Mouse (Mus musculus): Measurements from ENCODE around the gene Cdc25a.

Gene Cdc25a

DNA sequence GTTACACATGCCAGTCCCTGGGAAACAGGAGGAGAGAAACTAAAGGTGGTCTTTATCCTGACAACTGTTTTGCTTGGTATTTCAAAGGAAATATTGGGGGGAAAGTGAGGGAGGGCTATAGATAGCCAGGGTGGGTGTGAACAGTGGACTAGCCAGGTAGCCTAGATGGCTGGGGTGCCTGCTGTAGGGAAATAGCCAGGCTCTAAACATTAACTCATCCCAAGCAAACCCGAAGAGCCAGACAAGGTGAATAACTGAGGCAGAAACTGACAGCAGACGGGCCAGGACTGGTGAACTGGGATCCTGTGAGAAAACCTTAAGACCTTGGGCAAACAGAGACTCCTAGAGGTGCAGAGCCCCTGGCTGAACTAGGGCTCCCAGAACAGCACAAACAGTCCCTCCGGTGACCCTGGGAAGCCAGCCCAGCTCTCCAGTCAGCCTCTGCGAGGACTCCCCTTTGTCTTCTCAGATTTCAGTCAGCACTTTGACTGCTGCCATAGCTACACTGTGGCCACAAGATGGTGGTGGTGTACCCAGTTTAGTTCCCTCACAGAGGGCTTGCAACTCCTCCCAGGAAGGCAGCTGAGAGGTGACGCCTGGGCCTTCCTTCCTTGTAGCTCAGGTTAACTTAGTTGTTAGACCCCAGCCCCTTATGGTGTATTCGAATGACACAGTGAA is 19.2 kb downstream of the Cdc25a start:
- DNase-seq, result peak; percentile 56

DNA sequence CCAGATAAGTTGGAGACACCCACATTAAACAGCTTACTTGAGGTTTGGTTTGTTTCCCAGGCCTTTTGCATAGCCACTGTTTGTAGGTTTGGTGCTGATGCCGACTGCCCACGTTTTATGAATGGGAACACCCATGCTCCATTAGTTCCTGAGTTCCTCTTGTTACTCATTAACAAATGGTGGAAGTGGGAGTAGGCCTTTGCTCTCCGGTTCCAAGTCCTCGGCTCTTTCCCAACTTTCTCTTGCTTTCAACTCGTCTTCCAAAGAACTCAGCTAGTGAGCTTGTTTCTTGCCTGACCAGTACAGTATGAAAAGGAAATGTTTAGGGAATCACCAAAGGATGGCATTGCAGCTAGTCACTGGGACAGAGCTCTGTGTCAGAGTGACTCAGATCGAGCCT is 20.2 kb downstream of the Cdc25a start:
- DNase-seq, result no peak

DNA sequence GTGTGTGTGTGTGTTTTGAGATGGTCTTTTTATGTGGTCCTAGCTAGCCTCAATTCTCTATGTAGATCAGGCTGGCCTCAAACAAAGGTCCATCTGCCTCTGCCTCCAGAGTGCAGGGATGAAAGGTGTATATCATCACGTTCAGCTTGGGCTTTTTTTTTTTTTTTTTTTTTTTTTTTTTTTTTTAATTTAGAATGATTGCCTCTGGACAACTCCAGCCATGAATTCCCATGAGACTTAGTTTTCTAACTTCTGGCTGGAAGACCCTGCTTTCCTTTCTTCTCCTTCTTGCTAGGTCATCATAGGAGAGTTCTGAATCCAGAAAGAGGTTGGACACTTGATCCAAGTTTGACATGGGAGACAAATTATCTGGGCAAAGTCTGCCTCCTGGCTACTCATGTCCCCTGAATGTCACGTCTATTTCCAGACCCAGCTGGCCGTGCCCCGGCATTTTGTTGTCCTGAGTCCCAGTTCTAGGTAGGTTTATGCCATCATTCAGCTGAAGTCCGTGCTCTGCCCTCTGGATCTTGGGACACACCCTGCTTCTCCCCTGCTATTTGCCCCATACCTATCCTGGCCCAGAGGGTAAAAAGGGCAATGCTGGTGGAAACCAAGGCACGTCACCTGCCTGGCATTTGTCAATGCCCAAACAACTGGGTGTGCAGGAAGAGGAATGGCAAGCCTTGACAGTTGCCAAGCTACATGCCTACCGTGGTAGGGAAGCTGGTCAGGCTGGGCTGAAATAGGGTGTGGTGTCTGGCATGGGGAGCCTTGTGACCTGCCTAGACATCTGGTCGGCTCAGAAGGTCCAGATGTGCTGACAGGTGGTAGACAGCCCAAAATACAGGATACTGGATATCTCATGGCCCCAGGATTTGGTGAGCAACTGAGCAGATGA is 21.1 kb downstream of the Cdc25a start:
- DNase-seq, result no peak

DNA sequence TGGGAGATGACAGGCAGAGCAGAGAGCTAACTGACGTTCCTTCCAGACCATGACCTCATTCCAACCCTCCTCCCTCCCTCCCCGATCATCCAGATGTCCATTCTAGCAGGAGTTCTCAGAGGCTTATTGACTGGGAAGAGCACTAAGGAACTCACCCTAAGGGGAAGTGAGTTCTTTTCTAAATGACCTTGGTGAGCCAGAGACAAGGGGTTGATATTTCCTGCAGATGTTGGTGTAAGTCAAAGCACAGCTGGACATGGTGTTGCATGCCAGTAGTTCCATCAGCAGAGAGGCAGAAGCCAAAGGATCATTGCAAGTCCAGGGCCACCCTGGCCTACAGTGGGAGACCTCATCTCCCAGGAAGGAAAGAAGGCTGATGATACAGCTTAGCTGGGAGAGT is 22.6 kb downstream of the Cdc25a start:
- DNase-seq, result no peak

DNA sequence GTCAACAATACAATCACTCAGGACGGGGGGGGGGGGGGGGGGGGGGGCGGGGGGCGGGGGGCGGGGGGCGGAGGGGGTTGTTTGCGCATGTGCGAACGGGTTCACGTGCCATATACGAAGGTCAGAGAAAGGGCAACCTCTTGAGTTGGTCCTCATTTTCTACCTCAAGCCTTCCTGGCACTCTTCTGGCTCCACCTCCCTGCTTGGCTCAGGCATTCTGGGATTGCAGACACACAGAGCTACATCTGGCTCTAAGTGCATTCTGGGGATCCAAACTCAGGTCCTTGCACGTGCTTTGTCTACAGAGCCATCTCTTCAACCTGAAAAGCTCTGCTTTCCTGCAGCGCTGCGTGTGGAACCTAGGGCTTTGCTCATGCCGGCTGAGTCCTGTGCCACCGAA is 24.0 kb downstream of the Cdc25a start:
- no peak for DNase-seq

DNA sequence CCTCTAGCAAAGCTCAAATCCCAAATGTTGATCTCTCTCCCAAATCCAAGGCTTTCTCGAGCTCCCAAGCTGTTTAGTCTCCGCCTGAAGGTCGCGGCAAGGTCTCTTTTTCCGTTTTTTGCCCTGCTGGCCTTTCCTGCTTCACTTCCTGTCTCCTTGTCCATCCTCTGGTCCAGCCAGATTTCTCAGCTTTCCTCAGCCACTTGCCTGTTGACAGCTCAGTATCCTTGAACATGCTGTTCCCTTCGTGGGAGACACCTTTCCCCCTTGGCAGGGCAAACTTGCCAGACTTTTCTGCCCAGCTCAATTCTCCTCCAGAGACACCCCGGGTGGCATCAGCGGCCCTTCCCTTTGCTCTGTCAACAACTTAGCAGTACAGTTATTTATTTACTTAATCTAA is 24.4 kb downstream of the Cdc25a start:
- no peak for DNase-seq

DNA sequence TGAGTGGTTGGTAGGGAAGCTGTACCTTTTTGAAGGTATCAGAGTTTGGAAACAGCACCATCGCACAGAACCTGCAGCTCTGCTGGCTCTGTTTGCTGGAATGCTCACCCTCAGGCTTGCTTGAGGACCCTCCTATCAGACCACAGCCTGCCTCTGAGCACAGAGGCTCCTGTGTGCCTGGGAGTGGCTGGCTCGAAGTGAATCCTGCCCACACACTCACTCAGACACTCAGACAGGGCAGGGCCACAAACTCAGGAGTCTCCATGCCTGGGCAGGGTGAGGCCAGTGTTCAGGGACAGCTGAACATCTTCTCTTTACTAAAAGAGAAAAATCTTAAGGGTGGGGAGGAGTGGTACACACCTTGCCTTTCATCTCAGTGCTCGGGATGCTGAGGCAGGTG is 25.2 kb downstream of the Cdc25a start:
- no peak for DNase-seq

DNA sequence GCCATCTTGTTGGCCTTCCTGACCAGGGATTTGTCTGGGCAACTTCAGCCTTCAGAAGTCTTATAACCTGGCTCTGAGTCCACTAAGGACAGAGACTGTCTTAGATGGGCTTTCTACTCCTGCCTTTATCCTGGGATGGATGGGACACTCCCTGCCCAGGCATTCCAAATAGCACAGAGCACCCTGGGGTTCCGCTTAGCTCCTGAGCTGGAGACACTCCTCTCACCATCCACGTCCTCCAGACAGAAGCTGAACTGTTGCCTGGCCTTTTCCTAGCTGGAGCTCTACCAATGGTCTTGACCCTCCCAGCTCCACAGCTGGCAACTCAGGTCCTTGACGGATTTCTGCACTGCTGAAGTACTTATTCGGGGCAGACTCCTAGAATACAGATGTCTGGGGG is 26.9 kb downstream of the Cdc25a start:
- DNase-seq, result no peak

DNA sequence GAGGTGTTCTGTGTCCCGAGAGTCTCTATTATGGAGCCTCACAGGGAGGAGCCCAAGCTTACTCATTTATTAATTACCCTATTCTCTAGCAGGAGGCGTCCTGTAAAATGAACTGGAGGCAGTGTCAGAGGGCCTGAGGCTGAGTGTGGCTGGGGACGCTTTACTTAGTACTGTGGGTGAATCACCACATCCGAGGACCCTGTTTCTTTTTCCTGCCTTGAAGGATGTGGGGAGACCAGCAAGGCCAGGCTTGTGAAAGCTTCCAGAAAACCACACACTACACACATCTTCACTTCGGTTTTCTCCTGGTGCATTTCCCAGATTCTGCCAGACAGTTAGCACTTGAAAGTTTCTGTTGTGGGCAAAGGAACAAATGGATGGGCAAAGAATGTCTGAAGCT is 27.4 kb downstream of the Cdc25a start:
- no peak for DNase-seq

DNA sequence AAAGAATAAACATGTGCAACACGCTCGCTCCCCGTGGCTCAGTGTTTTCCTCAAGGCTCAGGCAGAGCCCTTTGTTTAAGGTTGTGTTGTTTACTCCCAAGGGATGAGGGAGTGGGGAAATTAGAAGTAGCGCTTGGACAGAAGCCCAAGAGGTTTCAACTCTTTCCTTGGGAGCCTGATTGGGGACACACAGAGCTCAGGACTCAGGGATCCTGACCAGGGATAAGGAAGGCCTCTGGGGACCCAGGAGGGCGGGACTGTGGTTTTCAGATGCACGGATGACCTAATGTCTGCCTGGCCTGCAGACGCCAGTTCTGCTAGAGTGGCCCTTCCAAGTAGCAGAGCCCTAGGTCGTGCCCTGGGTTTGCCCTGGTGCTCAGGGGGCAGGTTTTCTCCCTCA is 31.9 kb downstream of the Cdc25a start:
- no peak for DNase-seq

DNA sequence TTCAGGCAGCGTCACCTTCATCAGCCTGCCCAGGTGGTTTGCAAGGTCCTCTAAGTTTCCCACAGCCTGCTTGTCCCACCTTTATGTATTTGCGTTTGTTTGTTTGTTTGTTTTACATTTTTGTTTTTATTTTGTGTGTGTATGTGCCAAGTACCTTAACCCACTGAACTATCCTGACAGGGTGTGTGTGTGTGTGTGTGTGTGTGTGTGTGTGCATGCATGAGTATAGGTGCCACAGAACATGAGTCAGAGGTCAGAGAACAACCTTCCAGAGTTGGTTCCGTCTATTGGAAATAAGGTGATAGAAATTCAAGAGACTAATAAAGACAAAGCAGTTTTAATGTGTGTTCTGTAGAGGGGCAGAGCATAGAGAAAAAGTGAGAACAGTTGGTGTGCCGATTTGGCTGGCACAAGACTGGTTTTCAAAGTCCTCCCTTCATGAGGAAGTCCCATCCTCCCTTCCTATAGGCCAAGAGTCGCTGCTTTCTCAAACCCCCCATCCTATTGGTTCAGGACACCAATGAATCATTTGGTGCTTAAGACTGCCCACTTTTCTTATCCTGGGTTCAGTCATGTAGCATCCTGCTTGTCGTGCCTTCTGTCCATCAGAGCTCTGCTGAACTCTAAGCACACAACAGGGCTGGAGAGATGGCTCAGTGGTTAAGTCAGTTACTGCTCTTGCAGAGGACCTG is 32.5 kb downstream of the Cdc25a start:
- DNase-seq, result no peak

DNA sequence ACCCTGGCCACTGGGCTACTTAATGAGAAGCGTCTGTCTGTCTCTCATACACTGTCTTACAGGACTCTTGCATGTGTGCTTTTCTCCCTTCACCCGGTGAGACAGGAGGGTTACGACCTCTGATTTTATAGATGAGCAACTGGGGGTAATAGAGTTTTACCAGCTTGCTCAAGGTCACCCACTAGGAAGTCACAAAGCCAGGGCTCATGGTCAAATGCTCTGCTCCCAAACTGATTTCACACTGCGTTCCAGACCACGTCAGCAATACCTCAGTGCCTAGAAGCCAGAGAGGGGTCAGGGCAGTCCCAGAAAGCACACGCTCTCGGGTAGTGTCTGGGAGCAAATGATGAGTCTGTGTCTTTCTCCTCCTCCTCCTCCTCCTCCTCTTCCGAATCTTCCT is 33.7 kb downstream of the Cdc25a start:
- DNase-seq, result no peak

DNA sequence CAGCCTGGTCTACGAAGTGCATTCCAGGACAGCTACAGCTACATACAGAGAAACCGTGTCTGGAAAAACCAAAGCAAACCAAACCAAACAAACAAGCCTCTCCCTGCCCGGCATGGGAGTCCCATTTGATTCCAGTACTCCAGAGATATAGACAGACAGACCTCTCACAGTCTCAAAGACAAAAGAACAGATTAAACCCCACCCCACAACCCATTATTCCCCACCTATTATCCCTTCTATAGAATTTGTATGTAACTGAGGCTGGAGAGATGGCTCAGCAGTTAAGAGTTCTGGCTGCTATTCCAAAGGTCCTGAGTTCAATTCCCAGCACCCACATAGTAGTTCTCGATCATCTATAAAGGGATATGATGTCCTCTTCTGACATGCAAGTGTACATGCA is 34.5 kb downstream of the Cdc25a start:
- no peak for DNase-seq

DNA sequence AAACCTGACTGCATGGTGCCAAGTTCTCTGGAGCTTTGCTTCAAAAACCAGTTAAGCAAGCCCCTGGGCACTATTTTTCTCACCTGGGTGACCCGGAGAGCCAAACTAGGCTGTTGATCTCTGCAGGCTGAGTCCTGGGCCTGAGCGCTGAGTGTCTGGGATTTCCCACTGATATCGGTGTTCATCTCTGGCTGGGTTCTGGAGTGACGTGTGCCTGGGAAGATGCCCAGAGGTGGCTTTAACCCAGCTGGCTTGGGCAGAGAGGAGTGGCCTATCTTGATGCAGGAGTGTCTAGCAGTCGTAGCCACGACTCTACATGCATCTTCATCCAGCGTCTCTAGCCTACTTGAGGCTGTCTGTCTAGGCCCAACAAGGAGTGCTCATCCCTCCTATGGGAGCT is 36.4 kb downstream of the Cdc25a start:
- no peak for DNase-seq

DNA sequence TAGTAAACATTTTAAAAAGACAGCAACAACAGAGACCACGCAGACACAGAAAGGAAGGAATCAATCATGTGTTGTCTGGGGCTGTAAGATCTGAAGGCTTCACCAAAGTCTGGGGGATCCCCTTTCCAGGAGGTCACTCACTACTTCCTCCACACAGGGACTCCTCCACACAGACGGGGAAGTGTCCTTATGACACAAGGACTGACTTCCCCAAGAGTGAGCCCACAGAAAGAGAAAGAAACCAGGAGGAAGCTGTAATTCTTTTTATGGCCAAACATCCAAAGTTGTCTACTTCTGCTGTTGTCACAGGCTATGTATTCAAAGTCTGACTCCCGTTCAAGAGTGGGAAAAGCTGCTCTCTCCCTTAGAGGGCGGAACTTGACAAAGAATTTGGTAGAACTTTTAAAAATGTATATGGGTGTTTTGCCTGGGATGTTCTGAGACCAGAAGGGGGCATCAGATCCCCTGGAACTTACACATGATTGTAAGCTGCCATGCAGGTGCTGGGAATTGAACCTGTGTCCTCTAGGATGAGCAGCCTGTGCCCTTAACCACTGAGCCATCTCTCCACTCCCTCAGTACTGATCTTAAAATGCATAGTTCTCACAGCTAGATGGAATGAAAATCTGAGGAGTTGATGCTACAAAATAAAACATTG is 39.0 kb downstream of the Cdc25a start:
- DNase-seq, result no peak

DNA sequence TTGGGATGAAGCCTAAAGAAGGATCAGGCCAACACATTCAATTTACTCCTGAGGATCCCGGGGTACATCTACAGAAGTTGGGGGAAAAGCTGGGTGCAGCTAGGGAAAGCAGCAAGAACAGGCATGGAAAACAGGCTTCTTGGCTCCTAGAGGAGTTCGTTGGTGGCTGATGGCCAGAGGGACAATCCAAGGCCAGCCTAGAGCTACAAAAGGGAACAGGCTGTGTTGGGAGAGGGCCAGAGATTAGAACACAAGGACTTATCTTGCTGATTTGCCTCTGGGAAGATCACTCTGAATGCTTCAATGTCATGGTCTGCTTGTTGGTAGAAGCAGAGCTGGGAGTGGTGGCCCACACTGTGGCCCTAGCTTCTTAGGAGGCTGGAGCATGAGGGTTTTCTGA is 42.6 kb downstream of the Cdc25a start:
- no peak for DNase-seq

DNA sequence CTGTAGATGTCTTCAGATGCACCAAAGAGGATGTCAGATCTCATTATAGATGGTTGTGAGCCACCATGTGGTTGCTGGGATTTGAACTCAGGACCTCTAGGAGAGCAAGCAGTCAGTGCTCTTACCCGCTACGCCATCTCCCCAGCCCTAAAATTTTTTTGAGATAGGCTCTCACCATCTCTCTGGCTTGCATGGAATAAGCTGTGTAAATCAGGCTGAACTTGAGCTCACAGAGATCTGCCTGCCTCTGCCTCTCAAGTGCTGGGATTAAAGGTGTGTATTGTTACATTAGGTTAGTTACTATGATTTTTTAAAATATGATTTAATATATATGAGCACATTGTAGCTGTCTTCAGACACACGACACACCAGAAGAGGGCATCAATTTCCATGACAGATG is 53.8 kb downstream of the Cdc25a start:
- no peak for DNase-seq

DNA sequence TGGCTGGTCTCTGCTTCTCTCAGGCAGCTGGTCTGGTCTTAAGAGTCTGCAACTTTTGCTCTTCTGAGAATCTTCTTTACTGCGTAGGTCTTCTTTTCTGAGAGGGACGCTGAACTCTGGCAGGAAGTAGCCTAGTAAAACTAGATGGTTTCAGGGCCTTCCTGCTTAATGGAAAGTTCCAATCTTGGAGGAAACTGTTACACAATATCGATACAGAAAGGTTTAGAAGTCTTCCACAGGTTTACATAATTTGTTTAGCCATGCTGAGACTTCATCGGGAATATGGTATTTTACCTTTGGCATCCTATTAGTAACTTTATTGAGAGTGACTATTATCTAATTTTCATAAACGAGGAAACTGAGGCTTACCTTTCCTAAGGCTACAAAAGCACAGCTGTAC is 54.7 kb downstream of the Cdc25a start:
- no peak for DNase-seq

DNA sequence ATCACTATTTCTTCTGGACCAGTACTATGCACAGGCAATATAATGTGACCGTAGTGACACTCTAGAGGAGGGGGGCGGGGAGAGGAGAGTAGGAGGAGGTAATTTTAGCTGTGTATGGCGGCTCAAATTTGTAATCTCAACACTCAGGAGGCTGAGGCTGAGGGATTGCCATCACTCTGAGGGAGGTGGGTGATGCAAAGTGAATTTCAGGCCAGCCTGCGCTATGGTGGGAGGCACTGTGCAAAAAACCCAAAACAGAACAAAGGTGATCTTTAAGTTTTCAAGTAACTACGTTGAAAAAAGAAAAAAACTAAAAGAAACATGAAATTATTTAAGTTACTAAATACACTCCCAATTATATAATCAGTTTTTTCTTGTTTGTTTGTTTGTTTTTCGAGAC is 55.4 kb downstream of the Cdc25a start:
- DNase-seq, result no peak

DNA sequence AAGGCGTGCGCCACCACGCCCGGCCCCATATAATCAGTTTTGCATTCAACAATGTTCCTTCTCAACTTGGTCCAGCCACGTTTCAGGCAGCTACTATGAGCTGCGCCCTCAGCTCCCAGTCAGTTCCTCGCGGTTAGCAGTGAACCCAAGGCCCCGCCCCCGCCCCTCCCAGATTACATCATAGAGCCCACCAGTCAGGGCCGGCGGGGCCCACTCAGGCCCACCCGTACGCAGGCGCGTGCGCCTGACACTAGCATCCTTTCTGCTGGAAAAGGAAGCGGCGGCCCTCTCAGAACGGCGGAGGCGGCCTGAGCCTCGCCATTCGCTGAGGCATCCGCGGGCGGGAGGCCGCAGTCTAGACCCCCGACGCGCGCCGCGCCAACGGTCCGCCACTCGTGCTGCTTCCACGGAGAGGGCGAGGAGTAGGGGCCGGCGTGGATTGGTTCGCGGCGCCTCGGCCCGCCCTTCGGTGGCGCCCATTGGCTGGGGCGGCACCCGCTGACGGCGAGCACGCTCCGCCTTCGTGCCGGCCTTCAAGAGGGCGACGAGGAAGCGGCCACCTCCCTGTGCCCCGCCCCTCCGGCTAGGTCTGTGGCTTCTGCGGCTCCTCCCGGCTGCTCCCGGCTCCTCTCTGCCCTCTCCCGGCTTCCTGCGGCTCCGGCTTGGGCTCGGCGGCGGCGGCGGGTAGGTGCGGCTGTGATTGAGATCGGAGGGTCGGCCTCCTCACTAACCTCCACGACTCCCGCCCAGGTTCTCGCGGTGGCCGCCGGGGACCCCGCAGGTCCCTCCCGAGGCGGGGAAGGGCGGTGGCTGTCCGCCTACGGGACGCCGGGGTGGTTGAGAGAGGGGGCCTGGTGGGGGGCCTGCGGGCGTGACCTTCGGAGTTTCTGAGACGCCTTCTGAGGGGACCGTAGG is 56.1 kb downstream of the Cdc25a start, which contains the start of gene Map4:
Map4 (plus strand) TSS at position 204 of the 915 bp plus-strand sequence.
- DNase-seq, result peak; percentile 100

DNA sequence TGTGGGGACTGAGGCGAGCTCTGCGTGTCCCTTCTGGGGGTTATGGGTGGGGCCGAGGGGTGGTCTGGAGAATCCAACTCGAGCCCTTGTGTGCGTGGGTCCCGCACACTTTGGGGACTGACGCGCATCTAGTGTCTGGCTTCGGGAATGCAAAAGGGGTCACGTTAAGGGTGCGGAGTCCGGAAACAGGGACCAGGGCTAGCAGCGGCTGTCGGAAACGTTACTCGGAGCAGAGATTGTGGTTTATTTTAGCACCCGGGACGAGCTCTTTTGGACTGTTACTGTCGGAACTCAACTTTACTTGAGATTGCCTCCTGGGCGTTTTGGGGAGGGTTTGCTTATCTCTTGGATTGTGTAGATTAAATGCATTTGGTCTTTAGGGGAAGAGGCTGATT is 57.0 kb downstream of the Cdc25a start:
- DNase-seq, result peak; percentile 40

DNA sequence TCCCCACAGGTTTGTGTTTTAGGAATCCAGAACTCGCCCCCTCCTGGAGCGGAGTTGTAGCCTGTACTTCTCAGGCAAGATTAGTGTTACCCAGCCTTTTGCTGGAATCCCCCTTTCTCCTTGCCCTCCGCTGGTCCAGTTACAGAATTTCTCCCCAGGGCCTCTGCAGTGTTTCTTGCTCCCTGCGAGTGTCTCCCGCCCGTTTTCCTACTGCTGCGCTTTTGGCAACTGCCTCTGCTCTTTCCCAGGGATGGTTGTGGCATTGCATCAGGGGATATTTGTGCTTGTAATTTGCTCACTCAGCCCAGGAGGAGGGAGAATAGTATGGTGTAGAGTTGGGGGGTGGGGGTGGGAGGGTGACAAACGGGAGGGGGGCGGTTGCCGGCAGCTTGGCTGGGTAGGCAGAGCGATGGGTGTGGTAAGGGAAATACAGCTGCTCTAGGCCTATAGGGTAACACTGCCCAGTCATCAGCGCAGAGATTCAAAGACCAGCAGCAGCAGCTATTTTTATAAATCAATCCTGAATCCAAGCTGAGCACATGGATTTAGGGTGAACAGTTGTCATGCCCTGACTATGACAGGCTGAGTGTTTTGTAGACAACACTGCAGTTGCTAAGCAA is 57.5 kb downstream of the Cdc25a start:
- peak; percentile 51 for DNase-seq
